Mouse (Mus musculus) E14TG2a.4 (cell line): ENCODE data around the gene Gpr146.

Source experiments
- CTCF ChIP-seq: conservative IDR thresholded peaks from 2 replicates; pipeline ENCODE4 v1.5.1; 2014; ENCODE audit warnings: low read length
- POU5F1 ChIP-seq: IDR thresholded peaks from 2 replicates; pipeline ENCODE4 v1.6.1; 2014; ENCODE audit warnings: low read length, borderline replicate concordance

- TF ChIP-seq CTCF (no peak), POU5F1 (no peak)
These were observed 34.3 kb downstream of the Gpr146 start for GRCm38 (mm10) chr5:139411665-139412314.
